Mouse (Mus musculus): ENCODE measurements around the gene Prkag1. TPM values are rescaled to one million over a fixed set of nuclear protein-coding genes. Genes with fewer than 3 reads are reported as not detected.
A peak's percentile ranks its signal among the peaks of the same experiment; 100 is the strongest.

Gene Prkag1
- polyA plus RNA-seq, 1 experiment from 2014 or later: 81.4 TPM

DNA sequence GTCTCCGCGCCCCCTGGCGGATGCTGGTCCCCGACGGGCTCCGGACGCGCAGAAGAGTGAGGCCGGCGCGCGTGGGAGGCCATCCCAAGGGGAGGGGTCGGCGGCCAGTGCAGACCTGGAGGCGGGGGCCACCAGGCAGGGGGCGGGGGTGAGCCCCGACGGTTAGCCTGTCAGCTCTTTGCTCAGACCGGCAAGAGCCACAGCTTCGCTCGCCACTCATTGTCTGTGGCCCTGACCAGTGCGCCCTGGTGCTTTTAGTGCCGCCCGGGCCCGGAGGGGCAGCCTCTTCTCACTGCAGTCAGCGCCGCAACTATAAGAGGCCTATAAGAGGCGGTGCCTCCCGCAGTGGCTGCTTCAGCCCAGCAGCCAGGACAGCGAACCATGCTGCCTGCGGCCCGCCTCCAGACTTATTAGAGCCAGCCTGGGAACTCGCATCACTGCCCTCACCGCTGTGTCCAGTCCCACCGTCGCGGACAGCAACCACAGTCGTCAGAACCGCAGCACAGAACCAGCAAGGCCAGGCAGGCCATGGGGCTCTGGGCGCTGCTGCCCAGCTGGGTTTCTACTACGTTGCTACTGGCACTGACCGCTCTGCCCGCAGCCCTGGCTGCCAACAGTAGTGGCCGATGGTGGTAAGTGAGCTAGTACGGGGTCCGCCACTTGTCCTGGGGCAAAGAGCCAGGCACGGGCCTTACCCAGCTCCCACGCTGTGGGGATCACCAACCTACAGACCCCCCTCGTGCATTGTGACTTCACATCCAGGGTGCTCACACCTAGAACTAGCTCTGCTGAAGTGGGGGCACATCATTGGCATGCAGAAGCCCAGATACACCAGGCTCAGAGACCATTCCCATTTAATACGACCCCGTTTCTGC, 41.4 kb downstream of the Prkag1 start, which contains the start of gene Wnt1:
Gene Wnt1 (plus strand): TSS at position 197 of the 875 bp plus-strand sequence.
- Histone ChIP-seq H3K4me2 (peak within 1 kb of the TSS; percentile 23), H3K4me3 (replicated peaks) (peak within 1 kb of the TSS; percentile 25), H3K9ac (replicated peaks) (no peak within 1 kb of the TSS; the same call in 1 of the 2 replicates), H3K36me3 (no peaks in the 10 kb centered on the region), H3K27me3 (peaks cover 94% of the 10 kb centered on the region), H3K9me3 (no peaks in the 10 kb centered on the region), H3K4me1 (replicated peaks) (peaks cover 30% of the 10 kb centered on the region), H3K27ac (no peak within 1 kb of the TSS)
- no peak for ATAC-seq (ENCODE audit: insufficient number of reproducible peaks, insufficient read depth, low FRiP score, low TSS enrichment, low read depth)
- 3% methylated on average over 51 of the region's 51 CpGs for WGBS

DNA sequence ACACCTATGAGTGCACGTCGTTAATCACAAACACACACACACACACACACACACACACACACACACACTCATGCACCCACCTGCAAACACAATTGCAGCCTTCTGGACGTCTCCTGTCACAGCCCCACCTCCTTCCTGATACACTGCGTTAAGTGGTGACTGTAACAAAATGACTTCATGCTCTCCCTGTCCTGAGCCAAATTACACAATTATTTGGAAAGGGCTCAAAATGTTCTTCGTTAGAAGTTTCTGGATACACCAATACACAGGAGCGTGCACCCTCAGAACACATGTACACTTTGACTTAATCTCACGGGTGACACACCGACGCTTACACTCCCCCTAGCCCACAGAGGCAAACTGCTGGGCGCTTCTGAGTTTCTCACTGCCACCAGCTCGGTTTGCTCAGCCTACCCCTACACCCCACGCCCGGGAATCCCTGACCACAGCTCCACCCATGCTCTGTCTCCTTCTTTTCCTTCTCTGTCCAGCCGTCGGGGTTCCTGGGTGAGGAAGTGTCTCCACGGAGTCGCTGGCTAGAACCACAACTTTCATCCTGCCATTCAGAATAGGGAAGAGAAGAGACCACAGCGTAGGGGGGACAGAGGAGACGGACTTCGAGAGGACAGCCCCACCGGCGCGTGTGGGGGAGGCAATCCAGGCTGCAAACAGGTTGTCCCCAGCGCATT, 42.2 kb downstream of the Prkag1 start:
- H3K4me2 ChIP-seq: peak overlapping the region; percentile 23; the same call in 1 of the 2 replicates
- no peak overlapping the region for H3K27ac ChIP-seq
- no peaks in the 10 kb centered on the region for H3K36me3 ChIP-seq
- peak overlapping the region; percentile 25 for H3K4me3 ChIP-seq (replicated peaks)
- 14% methylated on average over 24 of the region's 24 CpGs for WGBS
- H3K4me1 ChIP-seq (replicated peaks): peaks cover 30% of the 10 kb centered on the region
- no peak for ATAC-seq (ENCODE audit: insufficient number of reproducible peaks, insufficient read depth, low FRiP score, low TSS enrichment, low read depth)
- H3K9ac ChIP-seq (replicated peaks): no peak overlapping the region; the same call in 1 of the 2 replicates
- peaks cover 88% of the 10 kb centered on the region for H3K27me3 ChIP-seq
- H3K9me3 ChIP-seq: no peaks in the 10 kb centered on the region

DNA sequence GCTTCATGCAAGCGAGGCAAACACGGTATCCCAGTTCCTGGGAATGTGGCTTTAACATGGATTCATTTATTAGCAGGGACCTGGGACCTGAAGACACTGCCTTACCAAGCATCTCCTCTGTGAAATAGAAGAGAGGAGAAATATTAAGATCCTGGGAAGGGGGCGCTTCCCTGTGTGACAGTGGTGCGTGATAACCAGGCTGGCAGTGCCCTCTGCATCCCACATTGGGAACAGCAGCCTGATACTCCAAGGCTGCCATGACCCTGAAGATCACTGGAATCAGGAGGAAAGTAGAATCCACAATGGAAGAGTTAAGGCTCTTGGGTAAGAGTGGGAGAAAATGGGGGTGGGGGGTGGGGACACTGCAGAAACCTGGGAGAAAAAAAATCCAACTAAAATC, 43.4 kb downstream of the Prkag1 start:
- WGBS: 34% methylated on average over 4 of the region's 4 CpGs
- H3K4me2 ChIP-seq: no peak overlapping the region
- H3K9me3 ChIP-seq: no peaks in the 10 kb centered on the region
- peaks cover 25% of the 10 kb centered on the region for H3K4me1 ChIP-seq (replicated peaks)
- no peaks in the 10 kb centered on the region for H3K36me3 ChIP-seq
- H3K9ac ChIP-seq (replicated peaks): no peak overlapping the region
- H3K4me3 ChIP-seq (replicated peaks): no peak overlapping the region
- H3K27me3 ChIP-seq: peaks cover 84% of the 10 kb centered on the region
- no peak for ATAC-seq (ENCODE audit: insufficient number of reproducible peaks, insufficient read depth, low FRiP score, low TSS enrichment, low read depth)
- no peak overlapping the region for H3K27ac ChIP-seq

DNA sequence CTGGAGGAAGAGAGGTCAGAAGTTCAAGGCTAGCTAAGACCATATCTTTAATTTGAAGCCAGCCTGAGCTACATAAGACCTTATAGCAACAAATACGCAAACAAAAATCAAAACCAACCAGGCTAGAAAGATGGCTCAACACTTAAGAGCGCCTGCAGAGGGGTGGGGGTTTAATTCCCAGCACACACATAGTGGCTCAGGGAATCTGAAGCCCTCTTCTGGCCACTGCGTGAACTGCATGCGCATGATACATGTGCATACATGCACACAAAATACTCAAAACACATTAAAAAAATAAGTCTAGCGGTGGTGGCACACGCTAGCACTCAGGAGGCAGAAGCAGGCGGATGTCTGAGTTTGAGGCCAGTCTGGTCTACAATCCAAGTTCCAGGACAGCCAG, 45.6 kb downstream of the Prkag1 start:
- H3K4me2 ChIP-seq: no peak overlapping the region
- H3K27ac ChIP-seq: no peak overlapping the region
- no peak for ATAC-seq (ENCODE audit: insufficient number of reproducible peaks, insufficient read depth, low FRiP score, low TSS enrichment, low read depth)
- no peak overlapping the region for H3K4me3 ChIP-seq (replicated peaks)
- WGBS: 36% methylated on average over 7 of the region's 7 CpGs
- H3K9ac ChIP-seq (replicated peaks): no peak overlapping the region
- H3K9me3 ChIP-seq: no peaks in the 10 kb centered on the region
- H3K27me3 ChIP-seq: peaks cover 84% of the 10 kb centered on the region
- no peaks in the 10 kb centered on the region for H3K36me3 ChIP-seq
- H3K4me1 ChIP-seq (replicated peaks): peaks cover 10% of the 10 kb centered on the region; the same call in 1 of the 2 replicates

DNA sequence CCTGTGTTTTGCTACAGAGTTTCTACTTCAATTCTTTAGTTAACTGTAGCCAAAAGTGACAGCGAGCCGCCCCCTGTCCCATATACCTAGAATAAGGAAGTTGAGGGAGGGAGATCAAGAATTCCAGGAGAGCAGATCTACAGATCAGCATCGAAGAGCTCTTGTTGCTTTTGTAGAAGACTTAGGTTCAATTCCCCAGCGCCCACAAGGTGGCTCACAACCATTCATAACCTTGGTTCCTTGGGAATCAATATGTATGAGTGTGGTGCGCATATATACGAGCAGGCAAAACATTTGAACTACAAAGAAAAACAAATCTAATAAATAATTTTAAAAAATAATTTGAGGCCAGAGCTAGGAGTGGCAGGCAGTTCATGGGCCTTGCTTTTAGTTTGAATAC, 50.2 kb downstream of the Prkag1 start:
- Histone ChIP-seq H3K27ac (no peak overlapping the region), H3K9ac (replicated peaks) (no peak overlapping the region), H3K36me3 (no peaks in the 10 kb centered on the region), H3K4me2 (no peak overlapping the region), H3K4me3 (replicated peaks) (no peak overlapping the region), H3K9me3 (no peaks in the 10 kb centered on the region), H3K4me1 (replicated peaks) (peaks cover 21% of the 10 kb centered on the region), H3K27me3 (peaks cover 86% of the 10 kb centered on the region)
- ATAC-seq (ENCODE audit: insufficient number of reproducible peaks, insufficient read depth, low FRiP score, low TSS enrichment, low read depth): no peak
- 27% methylated on average over 6 of the region's 6 CpGs for WGBS

DNA sequence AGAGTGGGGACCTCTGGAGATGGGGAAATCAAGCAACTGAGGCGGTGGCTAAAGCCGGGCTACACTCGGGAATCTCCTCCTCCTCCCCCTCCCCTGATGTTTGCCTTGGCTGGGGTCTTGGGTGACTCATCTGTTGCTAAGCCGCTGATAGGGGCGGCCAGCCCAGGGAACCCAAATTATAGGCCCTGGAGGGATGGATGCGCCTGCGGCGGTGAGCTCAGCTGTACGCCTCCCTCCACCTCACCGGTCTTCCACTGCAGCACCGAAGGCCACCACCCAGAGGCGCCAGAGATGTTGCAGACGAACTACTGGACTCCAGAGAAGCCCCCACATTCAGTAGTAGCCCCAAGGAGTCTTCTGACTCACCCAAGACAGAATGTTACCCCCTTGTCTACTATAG, 50.7 kb downstream of the Prkag1 start:
- peaks cover 88% of the 10 kb centered on the region for H3K27me3 ChIP-seq
- peaks cover 27% of the 10 kb centered on the region for H3K4me1 ChIP-seq (replicated peaks)
- no peaks in the 10 kb centered on the region for H3K36me3 ChIP-seq
- WGBS: 2% methylated on average over 13 of the region's 13 CpGs
- no peaks in the 10 kb centered on the region for H3K9me3 ChIP-seq
- H3K4me3 ChIP-seq (replicated peaks): no peak overlapping the region
- H3K4me2 ChIP-seq: no peak overlapping the region
- ATAC-seq (ENCODE audit: insufficient number of reproducible peaks, insufficient read depth, low FRiP score, low TSS enrichment, low read depth): no peak
- 0 out of 2 replicates have a peak overlapping the region, but pooled peaks have one; percentile 23 for H3K9ac ChIP-seq (replicated peaks)
- no peak overlapping the region for H3K27ac ChIP-seq

DNA sequence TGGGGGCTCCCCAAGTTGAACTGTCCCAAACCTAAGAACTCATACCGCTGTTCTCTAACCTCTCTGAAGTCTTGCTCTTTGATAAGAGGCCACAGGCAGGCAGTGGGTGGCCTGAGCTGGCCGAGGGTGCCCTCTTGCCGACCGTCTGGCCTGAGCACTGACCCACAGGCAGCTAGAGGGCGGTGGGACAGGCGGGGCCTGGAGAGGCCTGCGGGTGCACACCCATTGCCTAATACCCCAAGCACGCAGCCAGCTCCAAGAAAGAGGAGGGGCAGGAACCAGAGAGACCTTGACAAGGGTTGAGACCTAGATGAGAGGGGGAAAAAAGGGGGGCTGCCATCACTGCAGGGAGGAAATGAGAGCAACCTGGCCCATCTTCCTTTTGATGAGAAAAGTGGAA, 51.2 kb downstream of the Prkag1 start:
- no peak for ATAC-seq (ENCODE audit: insufficient number of reproducible peaks, insufficient read depth, low FRiP score, low TSS enrichment, low read depth)
- no peak overlapping the region for H3K4me2 ChIP-seq
- 0 out of 2 replicates have a peak overlapping the region, but pooled peaks have one; percentile 23 for H3K9ac ChIP-seq (replicated peaks)

DNA sequence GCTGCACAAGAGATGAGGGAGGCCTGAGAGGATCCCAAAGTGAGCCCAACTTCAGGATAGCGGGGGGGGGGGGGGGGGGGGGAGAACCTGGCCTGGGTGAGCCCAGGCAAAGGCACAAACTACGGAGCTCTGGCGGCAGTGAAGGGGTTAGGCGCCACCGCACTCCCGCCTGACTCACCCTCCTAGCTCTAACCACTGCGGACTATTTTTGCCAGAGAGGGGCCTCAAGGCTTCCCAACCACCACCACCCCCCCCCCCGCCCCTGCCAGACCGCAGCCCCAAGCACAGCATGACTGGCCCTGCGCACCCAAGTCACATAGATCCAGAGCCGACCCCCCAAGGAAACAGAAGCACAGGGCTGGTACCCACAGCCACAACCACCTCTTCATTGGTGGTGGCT, 52.5 kb downstream of the Prkag1 start:
- Histone ChIP-seq H3K9me3 (no peaks in the 10 kb centered on the region), H3K27ac (no peak overlapping the region), H3K9ac (replicated peaks) (no peak overlapping the region), H3K27me3 (peaks cover 96% of the 10 kb centered on the region), H3K4me2 (peak overlapping the region; percentile 23; the same call in 1 of the 2 replicates), H3K36me3 (no peaks in the 10 kb centered on the region), H3K4me3 (replicated peaks) (0 out of 2 replicates have a peak overlapping the region, but pooled peaks have one; percentile 3), H3K4me1 (replicated peaks) (peaks cover 28% of the 10 kb centered on the region)
- no peak for ATAC-seq (ENCODE audit: insufficient number of reproducible peaks, insufficient read depth, low FRiP score, low TSS enrichment, low read depth)
- 2% methylated on average over 10 of the region's 11 CpGs for WGBS

More for the DNA sequence above, 51.2 kb downstream of the Prkag1 start:
- Histone ChIP-seq H3K4me1 (replicated peaks) (peaks cover 28% of the 10 kb centered on the region), H3K4me3 (replicated peaks) (no peak overlapping the region), H3K9me3 (no peaks in the 10 kb centered on the region), H3K36me3 (no peaks in the 10 kb centered on the region), H3K27me3 (peaks cover 88% of the 10 kb centered on the region), H3K27ac (no peak overlapping the region)
- WGBS: 2% methylated on average over 8 of the region's 8 CpGs

DNA sequence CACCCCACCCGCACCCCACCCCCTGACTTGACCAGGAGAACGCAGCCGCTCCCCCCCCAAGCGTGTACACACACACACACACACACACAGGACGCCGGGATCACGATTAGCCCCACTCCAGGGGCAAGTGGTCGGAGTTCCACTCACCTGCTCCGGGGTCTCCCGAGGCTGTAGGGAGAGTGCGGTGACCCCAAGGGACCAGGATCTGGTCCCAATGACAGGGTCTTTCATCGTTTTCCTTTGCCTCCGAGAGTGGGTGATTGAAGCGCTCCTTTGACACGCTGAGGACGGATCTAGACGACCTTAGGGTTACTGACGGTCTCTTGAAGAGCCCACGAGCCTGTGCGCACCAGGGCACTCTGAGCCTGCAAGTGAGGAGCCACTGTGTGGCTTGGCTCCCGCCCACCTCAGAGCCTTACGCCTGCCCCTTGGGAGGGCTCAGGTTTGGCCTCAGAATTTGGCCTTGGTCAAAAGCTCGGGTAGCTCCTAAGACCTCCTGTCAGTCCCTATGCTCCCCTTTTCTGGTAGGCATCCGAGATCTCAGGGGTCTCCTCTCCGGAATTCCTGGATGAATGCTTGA, 53.0 kb downstream of the Prkag1 start:
- no peak for ATAC-seq (ENCODE audit: insufficient number of reproducible peaks, insufficient read depth, low FRiP score, low TSS enrichment, low read depth)
- no peak overlapping the region for H3K9ac ChIP-seq (replicated peaks)
- H3K36me3 ChIP-seq: no peaks in the 10 kb centered on the region
- H3K4me2 ChIP-seq: peak overlapping the region; percentile 50
- no peaks in the 10 kb centered on the region for H3K9me3 ChIP-seq
- H3K27me3 ChIP-seq: peaks cover 100% of the 10 kb centered on the region
- WGBS: under 1% methylated on average over 25 of the region's 25 CpGs
- peaks cover 28% of the 10 kb centered on the region for H3K4me1 ChIP-seq (replicated peaks)
- H3K27ac ChIP-seq: no peak overlapping the region
- H3K4me3 ChIP-seq (replicated peaks): peak overlapping the region; percentile 31

DNA sequence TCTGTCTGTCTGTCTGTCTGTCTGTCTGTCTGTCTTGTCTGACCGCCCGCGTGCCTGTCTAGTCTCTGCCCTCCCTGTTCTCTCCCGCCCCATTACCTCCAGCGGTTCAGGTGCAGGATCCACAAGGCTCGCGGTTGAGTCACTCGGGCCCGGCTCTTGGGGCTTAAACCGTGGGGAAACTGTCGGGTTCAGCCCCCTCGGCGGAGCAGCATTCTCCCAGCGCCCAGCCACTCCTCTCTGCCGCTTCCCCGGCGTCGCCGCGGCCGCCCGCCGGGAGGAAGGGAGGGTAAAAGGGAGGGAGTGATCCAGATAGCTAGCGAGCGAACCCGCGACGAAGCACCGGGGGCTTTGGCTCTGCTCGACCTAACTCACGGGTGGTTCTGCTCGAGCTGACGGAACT, 53.6 kb downstream of the Prkag1 start, which contains the start of gene Wnt10b:
Gene Wnt10b (minus strand): TSS at position 389 of the 400 bp plus-strand sequence.
- WGBS: under 1% methylated on average over 25 of the region's 33 CpGs
- Histone ChIP-seq H3K9me3 (peaks cover 4% of the 10 kb centered on the region; the same call in 1 of the 2 replicates), H3K4me2 (peak within 1 kb of the TSS; percentile 50), H3K4me1 (replicated peaks) (peaks cover 32% of the 10 kb centered on the region), H3K9ac (replicated peaks) (no peak within 1 kb of the TSS), H3K27ac (no peak within 1 kb of the TSS), H3K4me3 (replicated peaks) (peak within 1 kb of the TSS; percentile 31), H3K36me3 (no peaks in the 10 kb centered on the region), H3K27me3 (peaks cover 100% of the 10 kb centered on the region)
- ATAC-seq (ENCODE audit: insufficient number of reproducible peaks, insufficient read depth, low FRiP score, low TSS enrichment, low read depth): no peak

Measured in limb, embryonic 12.5 days (tissue).